22 mouse cellular contexts compared by ENCODE assay signal in genomic region chr1:24495400-24495799, GRCm38 (mm10).
DNase-seq lines count a peak whose midpoint lies in the region; ATAC-seq and TF ChIP-seq lines count a peak whose summit lies in the region.
"Had no signal": no experiment of that assay in that cellular context is flagged by ENCODE, and none has a peak within 500 bp of the region (broad histone marks: within the 10 kb centered on the region; RNA-seq: fewer than 3 reads in every experiment).

No protein-coding gene starts in this region.

- no peak overlapping the region for H3K4me2 ChIP-seq in embryonic facial prominence, embryonic 14.5 days (ENCODE audit: low read depth, low read length)
- H3K4me2 ChIP-seq in hindbrain, postnatal 0 days (ENCODE audit: low read depth, low read length): no peak overlapping the region
- no peak overlapping the region for H3K4me2 ChIP-seq in hindbrain, embryonic 14.5 days (replicated peaks)
- H3K4me2 ChIP-seq: embryonic facial prominence, embryonic 13.5 days; heart, embryonic 11.5 days; heart, embryonic 15.5 days; hindbrain, embryonic 15.5 days had no signal

- H3K27ac ChIP-seq in embryonic facial prominence, embryonic 14.5 days (replicated peaks; ENCODE audit: low read depth, low read length): no peak overlapping the region
- no peak overlapping the region for H3K27ac ChIP-seq in embryonic facial prominence, embryonic 10.5 days (replicated peaks)
- H3K27ac ChIP-seq in hindbrain, postnatal 0 days: no peak overlapping the region
- H3K27ac ChIP-seq in hindbrain, embryonic 14.5 days: no peak overlapping the region
- H3K27ac ChIP-seq: embryonic facial prominence, embryonic 13.5 days; heart, adult 2 months; heart, embryonic 15.5 days; hindbrain, embryonic 10.5 days; hindbrain, embryonic 15.5 days had no signal

- H3K4me3 ChIP-seq in embryonic facial prominence, embryonic 14.5 days (ENCODE audit: low read depth, low read length): no peak overlapping the region
- no peak overlapping the region for H3K4me3 ChIP-seq in embryonic facial prominence, embryonic 10.5 days
- no peak overlapping the region for H3K4me3 ChIP-seq in hindbrain, postnatal 0 days (ENCODE audit: low read length)
- H3K4me3 ChIP-seq in hindbrain, embryonic 14.5 days (replicated peaks; ENCODE audit: low read length): no peak overlapping the region
- H3K4me3 ChIP-seq: embryonic facial prominence, embryonic 13.5 days; heart, adult 2 months; heart, embryonic 15.5 days; hindbrain, embryonic 10.5 days; hindbrain, embryonic 15.5 days had no signal

- no peak for TF ChIP-seq CTCF in hindbrain, postnatal 0 days (IDR thresholded peaks at IDR 0.05; ENCODE audit: low read depth)
- TF ChIP-seq CTCF in brain, embryonic 14.5 days (IDR thresholded peaks at IDR 0.05; ENCODE audit: borderline replicate concordance, extremely low read depth, insufficient read depth, insufficient read length): no peak

- no peaks in the 10 kb centered on the region for H3K9me3 ChIP-seq in embryonic facial prominence, embryonic 14.5 days (ENCODE audit: control insufficient read depth, low read length)
- no peaks in the 10 kb centered on the region for H3K9me3 ChIP-seq in embryonic facial prominence, embryonic 10.5 days
- H3K9me3 ChIP-seq in hindbrain, postnatal 0 days (ENCODE audit: low read length): no peaks in the 10 kb centered on the region
- H3K9me3 ChIP-seq in hindbrain, embryonic 14.5 days (ENCODE audit: control insufficient read depth, low read length): no peaks in the 10 kb centered on the region
- H3K9me3 ChIP-seq: embryonic facial prominence, embryonic 13.5 days; heart, embryonic 15.5 days; hindbrain, embryonic 10.5 days; hindbrain, embryonic 15.5 days had no signal

- 76% methylated on average over 4 of the region's 4 CpGs for WGBS in embryonic facial prominence, embryonic 14.5 days
- WGBS in embryonic facial prominence, embryonic 10.5 days: 94% methylated on average over 4 of the region's 4 CpGs
- 61% methylated on average over 4 of the region's 4 CpGs for WGBS in hindbrain, postnatal 0 days
- WGBS in hindbrain, embryonic 14.5 days: 83% methylated on average over 4 of the region's 4 CpGs

- no peaks in the 10 kb centered on the region for H3K27me3 ChIP-seq in embryonic facial prominence, embryonic 14.5 days (replicated peaks; ENCODE audit: control insufficient read depth, insufficient read depth, low read length)
- no peaks in the 10 kb centered on the region for H3K27me3 ChIP-seq in embryonic facial prominence, embryonic 10.5 days (replicated peaks; ENCODE audit: low read depth, poor library complexity, severe bottlenecking)
- no peaks in the 10 kb centered on the region for H3K27me3 ChIP-seq in hindbrain, postnatal 0 days (ENCODE audit: insufficient read depth, low read length)
- no peaks in the 10 kb centered on the region for H3K27me3 ChIP-seq in hindbrain, embryonic 14.5 days (ENCODE audit: control insufficient read depth, insufficient read depth, low read length)
- H3K27me3 ChIP-seq: CH12.LX; embryonic facial prominence, embryonic 13.5 days; heart, embryonic 15.5 days; hindbrain, embryonic 15.5 days had no signal

- no peak overlapping the region for H3K9ac ChIP-seq in embryonic facial prominence, embryonic 14.5 days (ENCODE audit: low read depth, low read length)
- no peak overlapping the region for H3K9ac ChIP-seq in hindbrain, postnatal 0 days (replicated peaks; ENCODE audit: low read length)
- no peak overlapping the region for H3K9ac ChIP-seq in hindbrain, embryonic 14.5 days
- H3K9ac ChIP-seq: embryonic facial prominence, embryonic 13.5 days; heart, embryonic 15.5 days; hindbrain, embryonic 15.5 days had no signal

- TF ChIP-seq POLR2A in brain, embryonic 14.5 days (IDR thresholded peaks at IDR 0.05; ENCODE audit: borderline replicate concordance, extremely low read depth, insufficient read depth, insufficient read length, poor library complexity, severe bottlenecking): no peak

- no peaks in the 10 kb centered on the region for H3K36me3 ChIP-seq in embryonic facial prominence, embryonic 14.5 days (ENCODE audit: control insufficient read depth, insufficient read depth, low read length)
- H3K36me3 ChIP-seq in embryonic facial prominence, embryonic 10.5 days (replicated peaks): no peaks in the 10 kb centered on the region
- no peaks in the 10 kb centered on the region for H3K36me3 ChIP-seq in hindbrain, postnatal 0 days (ENCODE audit: insufficient read depth, low read length)
- H3K36me3 ChIP-seq in hindbrain, embryonic 14.5 days (replicated peaks; ENCODE audit: control insufficient read depth, insufficient read depth): no peaks in the 10 kb centered on the region
- H3K36me3 ChIP-seq: embryonic facial prominence, embryonic 13.5 days; heart, embryonic 15.5 days; hindbrain, embryonic 10.5 days; hindbrain, embryonic 15.5 days had no signal

- 0 out of 2 replicates have a peak, but pooled peaks have one; percentile 30 for ATAC-seq in embryonic facial prominence, embryonic 14.5 days (ENCODE audit: low read depth)
- peak; percentile 32; the same call in 1 of the 2 replicates for ATAC-seq in hindbrain, postnatal 0 days
- ATAC-seq in hindbrain, embryonic 14.5 days (ENCODE audit: low FRiP score): no peak
- ATAC-seq: inflammation-experienced regulatory T-cells, adult 6 months had no signal

- peak; percentile 44 for DNase-seq in embryonic facial prominence, embryonic 14.5 days (ENCODE audit: low spot score)
- DNase-seq in embryonic facial prominence, embryonic 10.5 days (ENCODE audit: low spot score): no peak
- DNase-seq in hindbrain, postnatal 0 days (ENCODE audit: low spot score): peak; percentile 33
- no peak for DNase-seq in hindbrain, embryonic 14.5 days (ENCODE audit: low spot score)
- DNase-seq in Muller cell, postnatal 12 days (ENCODE audit: inconsistent ontology term): peak; percentile 12
- peak; percentile 54 for DNase-seq in brain, embryonic 14.5 days (ENCODE audit: low read depth)
- DNase-seq in lung, postnatal 4 days: no peak
- DNase-seq: adrenal gland, adult 2 months; adrenal gland, postnatal 25 days; cerebellum, postnatal 25 days; gastrocnemius, postnatal 14 days; heart, adult 2 months; heart, postnatal 14 days; kidney, adult 11 months; kidney, adult 9 months had no signal

- H3K4me1 ChIP-seq in embryonic facial prominence, embryonic 14.5 days (ENCODE audit: control insufficient read depth, insufficient read depth, low read length): no peaks in the 10 kb centered on the region
- no peaks in the 10 kb centered on the region for H3K4me1 ChIP-seq in embryonic facial prominence, embryonic 10.5 days
- no peaks in the 10 kb centered on the region for H3K4me1 ChIP-seq in hindbrain, postnatal 0 days (ENCODE audit: insufficient read depth, low read length)
- no peaks in the 10 kb centered on the region for H3K4me1 ChIP-seq in hindbrain, embryonic 14.5 days (replicated peaks; ENCODE audit: control insufficient read depth, insufficient read depth, low read length)
- H3K4me1 ChIP-seq: embryonic facial prominence, embryonic 13.5 days; heart, embryonic 15.5 days; hindbrain, embryonic 10.5 days; hindbrain, embryonic 15.5 days had no signal

Comparison
In these comparisons a context has a peak if more than half of its experiments do, and no peak if none do; other contexts are left out.
1. DNase-seq: peak in embryonic facial prominence, embryonic 14.5 days (single experiment), hindbrain, postnatal 0 days (single experiment), Muller cell, postnatal 12 days (single experiment) and brain, embryonic 14.5 days (single experiment); none in embryonic facial prominence, embryonic 10.5 days (single experiment), hindbrain, embryonic 14.5 days (single experiment) and lung, postnatal 4 days (0 of 2).